Mouse (Mus musculus): ENCODE measurements around the gene Skap2.

Gene Skap2

GRCm38 (mm10) chr6:51851544-51851943, 160.8 kb downstream of the Skap2 start:
- no peak for DNase-seq (ENCODE audit: extremely low spot score, low read depth, low spot score)

GRCm38 (mm10) chr6:51850030-51850817, 162.1 kb downstream of the Skap2 start:
- no peak for DNase-seq (ENCODE audit: extremely low spot score, low read depth, low spot score)

GRCm38 (mm10) chr6:51849561-51849960, 162.8 kb downstream of the Skap2 start:
- DNase-seq (ENCODE audit: extremely low spot score, low read depth, low spot score), result no peak

GRCm38 (mm10) chr6:51844106-51844505, 168.2 kb downstream of the Skap2 start:
- DNase-seq (ENCODE audit: extremely low spot score, low read depth, low spot score), result no peak

GRCm38 (mm10) chr6:51843081-51843480, 169.3 kb downstream of the Skap2 start:
- no peak for DNase-seq (ENCODE audit: extremely low spot score, low read depth, low spot score)

- DNase-seq (ENCODE audit: extremely low spot score, low read depth, low spot score), result no peak
Observed at GRCm38 (mm10) chr6:51838177-51838576, 174.2 kb downstream of the Skap2 start.

GRCm38 (mm10) chr6:51833362-51833761, 179.0 kb downstream of the Skap2 start:
- DNase-seq (ENCODE audit: extremely low spot score, low read depth, low spot score), result no peak

- DNase-seq (ENCODE audit: extremely low spot score, low read depth, low spot score), result no peak
Observed at GRCm38 (mm10) chr6:51825621-51826021, 186.7 kb downstream of the Skap2 start.

GRCm38 (mm10) chr6:51824136-51824830, 188.1 kb downstream of the Skap2 start:
- DNase-seq (ENCODE audit: extremely low spot score, low read depth, low spot score), result no peak

GRCm38 (mm10) chr6:51822049-51822448, 190.3 kb downstream of the Skap2 start:
- DNase-seq (ENCODE audit: extremely low spot score, low read depth, low spot score), result no peak

GRCm38 (mm10) chr6:51820853-51821252, 191.5 kb downstream of the Skap2 start:
- DNase-seq (ENCODE audit: extremely low spot score, low read depth, low spot score), result no peak

- DNase-seq (ENCODE audit: extremely low spot score, low read depth, low spot score), result no peak
Observed at GRCm38 (mm10) chr6:51816892-51817621, 195.3 kb downstream of the Skap2 start.

- no peak for DNase-seq (ENCODE audit: extremely low spot score, low read depth, low spot score)
Observed at GRCm38 (mm10) chr6:51810906-51811305, 201.4 kb downstream of the Skap2 start.

- peak; percentile 63 for DNase-seq (ENCODE audit: extremely low spot score, low read depth, low spot score)
Observed at GRCm38 (mm10) chr6:51809164-51809824, 203.1 kb downstream of the Skap2 start.

GRCm38 (mm10) chr6:51808011-51808410, 204.3 kb downstream of the Skap2 start:
- no peak for DNase-seq (ENCODE audit: extremely low spot score, low read depth, low spot score)
